Mouse (Mus musculus) layer of hippocampus, adult 2 months (tissue): ENCODE measurements around the gene Sod3. TPM values are rescaled to one million over a fixed set of nuclear protein-coding genes. Genes with fewer than 3 reads are reported as not detected.

Source experiments
- DNase-seq, 2 experiments: peaks; one replicate each; pipeline ENCODE4 v3.0.0; 2022; ENCODE audit warnings: low spot score in 2 of 2
- H3K27ac ChIP-seq: fragments of 200-600 bp; 2 replicates; pipeline ENCODE4 v1.8.1; 2022
- H3K4me3 ChIP-seq: fragments of 200-600 bp; 2 replicates; pipeline ENCODE4 v1.8.1; 2022; ENCODE audit warnings: mild to moderate bottlenecking
- CTCF ChIP-seq: fragments of 200-600 bp; conservative IDR thresholded peaks from 2 replicates; pipeline ENCODE4 v1.8.1; 2022; ENCODE audit warnings: antibody characterized with exemption, mild to moderate bottlenecking, moderate library complexity
- total RNA-seq, 2 experiments: library from RNA; stranded (reverse); gene quantifications; 2 replicates each; pipeline ENCODE4 v1.2.3; 2021

Sod3 gene
- total RNA-seq, 2 experiments from 2014 or later, result 5.2 to 5.5 TPM

- no peak for DNase-seq
- Histone ChIP-seq H3K4me3 (no peak overlapping the region), H3K27ac (no peak overlapping the region)
- TF ChIP-seq CTCF, result no peak
These were observed 5.5 kb upstream of the Sod3 start for GRCm38 (mm10) chr5:52358120-52358519.

DNA sequence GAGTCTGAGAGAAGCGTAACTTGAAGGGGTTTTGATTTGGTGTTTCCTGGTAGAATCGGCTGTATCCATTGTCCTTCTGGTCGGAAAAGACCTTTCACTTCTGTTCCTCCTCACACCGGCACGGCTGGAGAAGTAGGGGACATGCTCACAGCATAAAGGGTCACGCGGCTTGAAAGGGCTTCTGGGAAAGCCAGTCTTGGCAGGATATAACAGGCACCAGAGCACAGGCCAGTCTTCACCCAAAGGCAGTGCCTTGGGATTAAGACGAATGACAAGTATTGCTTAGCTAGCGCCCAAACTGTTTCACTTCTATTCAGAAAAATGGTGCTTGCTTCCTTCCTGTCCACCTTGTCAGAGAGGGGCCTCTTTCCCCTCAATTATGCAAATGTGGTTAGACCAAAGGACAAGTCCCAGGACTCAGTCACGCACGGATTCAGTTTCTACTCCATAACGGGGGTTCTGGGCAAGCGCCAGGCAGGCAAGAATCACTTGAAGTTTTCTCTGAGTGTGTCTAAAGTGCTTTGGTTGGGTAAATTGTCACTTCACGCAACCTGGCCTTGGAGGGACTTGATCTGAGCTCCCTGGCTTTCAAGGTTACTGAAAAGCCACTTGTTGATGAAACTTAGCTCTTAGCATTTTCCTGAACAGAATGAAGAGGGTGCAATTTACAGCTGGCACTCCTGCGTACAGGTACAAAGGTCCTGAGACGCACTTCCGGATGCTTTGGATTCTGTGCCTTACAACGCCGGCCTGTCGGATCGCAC is 3.1 kb upstream of the Sod3 start:
- DNase-seq, result no peak
- no peak for TF ChIP-seq CTCF
- Histone ChIP-seq H3K4me3 (no peak overlapping the region), H3K27ac (peak overlapping the region; percentile 39; the same call in 1 of the 2 replicates)

DNA sequence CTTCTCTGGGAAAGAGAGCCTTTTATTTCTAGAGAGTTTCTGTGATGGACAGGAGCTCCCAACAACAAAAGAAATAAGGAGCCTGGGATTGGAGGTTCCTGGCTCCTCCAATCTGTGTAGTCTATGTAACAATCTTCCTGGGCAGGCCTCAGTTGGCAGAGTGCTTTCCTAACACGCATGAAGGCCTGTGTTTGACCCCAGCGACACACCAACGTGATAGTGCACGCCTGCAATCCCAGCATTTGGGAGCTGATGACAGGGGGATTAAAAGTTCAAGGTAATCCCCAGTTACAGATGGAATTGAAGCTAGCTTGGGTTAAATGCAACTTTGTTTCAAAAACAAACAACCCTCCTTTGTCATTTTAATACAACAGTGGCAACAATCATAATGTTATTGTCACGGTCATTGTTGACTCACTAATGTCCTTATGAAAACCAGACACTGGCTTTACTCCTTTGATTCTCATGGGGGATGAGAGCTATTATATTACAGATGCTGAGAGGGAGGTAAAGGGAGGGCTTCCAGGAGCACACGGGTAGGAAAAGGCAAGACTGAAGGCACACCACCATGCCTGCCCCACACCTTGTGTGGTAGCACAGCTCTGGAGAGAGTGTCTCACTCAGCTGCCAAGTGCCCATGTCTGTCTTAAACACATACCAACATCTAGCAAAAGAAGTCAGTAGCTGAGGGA is 669 bp upstream of the Sod3 start:
- no peak for DNase-seq
- TF ChIP-seq CTCF, result no peak
- H3K4me3 ChIP-seq, result no peak overlapping the region
- 0 out of 2 replicates have a peak overlapping the region, but pooled peaks have one; percentile 1 for H3K27ac ChIP-seq

- Histone ChIP-seq H3K27ac (no peak overlapping the region), H3K4me3 (no peak overlapping the region)
- DNase-seq, result no peak
- TF ChIP-seq CTCF, result no peak
These were observed 930 bp downstream of the Sod3 start for GRCm38 (mm10) chr5:52364521-52364920.

DNA sequence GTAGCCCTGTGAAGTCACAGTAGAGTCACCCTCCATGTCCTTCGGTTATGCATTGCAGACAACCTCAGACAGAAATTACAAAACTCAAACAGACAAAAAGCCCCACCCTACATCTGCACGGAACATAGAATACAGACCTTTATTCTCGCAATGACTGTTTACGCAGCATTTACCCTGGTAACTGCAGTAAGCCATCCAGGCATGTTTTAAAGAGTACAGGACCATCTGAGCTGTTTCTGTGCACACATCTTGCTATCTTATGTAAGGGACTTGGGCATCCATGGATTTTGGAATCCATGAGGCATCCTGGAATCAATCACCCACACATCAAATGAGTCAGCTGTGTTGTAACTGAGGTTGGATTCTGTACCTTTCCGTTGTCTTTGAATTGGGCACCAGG is 2.3 kb downstream of the Sod3 start:
- peak overlapping the region; percentile 75 for H3K27ac ChIP-seq
- DNase-seq, result peak in 1 of 2 experiments; percentile 54
- no peak overlapping the region for H3K4me3 ChIP-seq
- no peak for TF ChIP-seq CTCF

- Histone ChIP-seq H3K4me3 (no peak overlapping the region), H3K27ac (no peak overlapping the region)
- DNase-seq, result no peak
- no peak for TF ChIP-seq CTCF
These were observed 3.1 kb downstream of the Sod3 start for GRCm38 (mm10) chr5:52366661-52367060.

GRCm38 (mm10) chr5:52367866-52368840 is 4.6 kb downstream of the Sod3 start:
- TF ChIP-seq CTCF, result no peak
- Histone ChIP-seq H3K4me3 (no peak overlapping the region), H3K27ac (0 out of 2 replicates have a peak overlapping the region, but pooled peaks have one; percentile 28)
- DNase-seq, result no peak

GRCm38 (mm10) chr5:52370901-52371300 is 7.3 kb downstream of the Sod3 start:
- Histone ChIP-seq H3K27ac (no peak overlapping the region), H3K4me3 (no peak overlapping the region)
- TF ChIP-seq CTCF, result no peak
- DNase-seq, result no peak

- Histone ChIP-seq H3K4me3 (no peak overlapping the region), H3K27ac (no peak overlapping the region)
- no peak for DNase-seq
- no peak for TF ChIP-seq CTCF
These were observed 12.3 kb downstream of the Sod3 start for GRCm38 (mm10) chr5:52375847-52376246.

GRCm38 (mm10) chr5:52382837-52383236 is 19.2 kb downstream of the Sod3 start:
- no peak overlapping the region for H3K4me3 ChIP-seq
- no peak overlapping the region for H3K27ac ChIP-seq
- TF ChIP-seq CTCF, result no peak
- DNase-seq, result no peak

DNA sequence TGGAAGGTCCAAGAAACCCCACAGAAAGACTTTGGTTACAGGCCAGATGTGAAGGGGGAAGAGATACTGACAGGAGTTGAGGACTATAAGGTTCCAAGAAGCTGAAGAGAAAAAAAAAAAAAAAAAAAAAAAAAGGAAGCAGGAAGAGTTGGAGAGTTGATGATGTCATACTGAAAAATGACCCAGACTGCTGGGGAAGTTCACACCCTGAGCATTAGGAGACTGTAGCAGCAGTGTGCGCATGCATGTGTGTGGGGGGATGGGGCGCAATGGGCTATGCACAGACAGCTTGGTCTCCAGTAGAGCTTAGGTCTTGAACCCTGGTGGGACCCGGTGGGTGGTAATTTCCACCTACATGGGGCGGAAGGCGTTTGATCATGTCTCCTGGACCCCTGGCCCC is 20.2 kb downstream of the Sod3 start:
- no peak for TF ChIP-seq CTCF
- DNase-seq, result no peak
- H3K4me3 ChIP-seq, result no peak overlapping the region

DNA sequence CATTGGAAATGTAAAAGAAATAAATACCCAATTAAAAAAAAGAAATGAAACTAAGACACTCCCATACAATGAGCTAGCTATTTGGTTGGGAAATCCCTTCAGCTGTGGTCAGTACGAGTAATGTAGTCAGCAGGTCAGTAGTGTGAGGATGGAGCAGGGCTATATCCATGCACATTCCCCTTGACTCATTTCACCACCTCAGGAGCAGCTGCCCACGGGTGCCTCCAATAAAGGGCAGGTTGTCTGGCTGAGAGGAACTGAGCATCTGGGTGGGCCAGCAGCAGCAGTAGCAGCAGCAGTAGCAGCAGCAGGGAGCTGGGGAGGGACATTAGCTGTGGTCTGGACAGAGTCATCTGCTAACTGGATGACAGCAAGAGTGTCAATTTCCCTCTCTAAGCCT is 22.4 kb downstream of the Sod3 start:
- no peak for DNase-seq
- TF ChIP-seq CTCF, result no peak
- no peak overlapping the region for H3K4me3 ChIP-seq
- no peak overlapping the region for H3K27ac ChIP-seq

More for the DNA sequence above, 20.2 kb downstream of the Sod3 start:
- no peak overlapping the region for H3K27ac ChIP-seq
